Mouse (Mus musculus) right cerebral cortex, adult 2 months (tissue): ENCODE measurements around the gene Fam155a.

Experiments
- DNase-seq, 2 experiments: peaks; one replicate each; pipeline ENCODE4 v3.0.0; 2021 to 2022; ENCODE audit warnings: low spot score in 2 of 2

Gene Fam155a

DNA sequence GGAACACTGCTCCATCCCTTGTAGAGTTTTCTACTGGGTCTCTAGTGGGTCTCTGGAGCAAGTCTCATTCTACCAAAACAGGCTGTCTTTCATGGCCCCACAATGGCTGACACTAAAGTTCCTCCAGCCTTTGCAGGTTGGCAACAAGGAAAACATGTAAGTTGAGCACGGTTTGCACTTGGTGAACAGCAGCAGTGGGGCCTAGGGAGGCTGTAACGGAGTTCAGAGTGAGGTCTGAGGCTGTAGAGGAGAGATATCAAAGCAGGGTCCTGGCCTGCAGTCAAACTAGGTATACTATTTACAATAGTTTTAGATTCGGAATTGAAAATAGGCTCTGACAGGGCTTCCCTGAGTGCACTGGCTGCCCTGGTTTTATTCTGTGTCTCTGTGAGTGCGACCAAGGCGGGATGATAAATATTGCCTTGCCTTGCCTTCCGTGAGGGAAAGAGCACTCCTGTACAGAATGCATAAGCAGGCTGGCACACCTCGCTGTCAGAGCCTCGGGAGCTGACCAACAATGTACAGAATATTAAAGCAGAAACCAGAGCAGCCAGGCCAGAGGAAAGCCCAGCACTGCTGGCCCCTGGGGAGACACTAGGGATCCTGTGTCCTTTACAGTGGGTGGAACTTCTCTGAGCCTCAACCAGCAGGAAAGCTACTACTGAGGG, 277.3 kb downstream of the Fam155a start:
- DNase-seq: no peak

DNA sequence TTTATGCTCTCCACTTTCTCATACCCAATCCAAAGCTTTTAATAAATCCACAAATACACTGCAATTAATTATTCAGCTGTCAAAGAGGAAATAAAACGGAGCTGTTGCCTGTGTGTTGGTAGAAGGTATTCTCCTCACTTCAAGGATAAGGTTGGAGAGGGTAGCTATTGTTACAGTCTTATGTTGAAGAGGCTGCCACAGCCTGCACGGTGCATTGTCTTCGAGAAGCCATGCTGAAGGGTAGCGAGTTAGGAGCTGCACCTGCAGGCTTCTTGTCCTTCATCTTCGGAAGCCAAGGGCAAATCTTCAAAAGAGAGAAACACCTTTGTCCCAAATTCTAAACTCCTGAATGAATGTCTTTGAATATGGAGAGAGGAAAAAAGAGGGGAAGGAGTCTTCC, 288.4 kb downstream of the Fam155a start:
- no peak for DNase-seq

DNA sequence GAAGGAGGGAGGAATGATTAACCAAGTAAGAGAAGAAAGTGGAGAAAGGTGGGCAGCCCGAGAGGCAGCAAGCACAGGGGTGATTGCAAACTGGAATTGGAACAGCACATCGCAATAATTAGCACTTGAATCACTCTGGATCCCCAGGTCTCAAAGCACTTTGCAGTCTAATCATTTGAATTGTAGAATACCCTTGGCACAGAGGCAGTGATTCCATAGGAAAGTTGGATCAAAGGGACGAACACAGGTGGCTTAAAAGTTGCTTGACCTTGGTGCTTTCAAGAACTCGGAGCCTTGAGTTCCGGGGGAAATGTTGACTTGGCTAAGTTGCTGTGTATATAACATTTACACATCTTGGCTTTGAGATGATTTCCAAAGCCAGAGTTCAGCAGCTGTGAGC, 299.7 kb downstream of the Fam155a start:
- DNase-seq: no peak

DNA sequence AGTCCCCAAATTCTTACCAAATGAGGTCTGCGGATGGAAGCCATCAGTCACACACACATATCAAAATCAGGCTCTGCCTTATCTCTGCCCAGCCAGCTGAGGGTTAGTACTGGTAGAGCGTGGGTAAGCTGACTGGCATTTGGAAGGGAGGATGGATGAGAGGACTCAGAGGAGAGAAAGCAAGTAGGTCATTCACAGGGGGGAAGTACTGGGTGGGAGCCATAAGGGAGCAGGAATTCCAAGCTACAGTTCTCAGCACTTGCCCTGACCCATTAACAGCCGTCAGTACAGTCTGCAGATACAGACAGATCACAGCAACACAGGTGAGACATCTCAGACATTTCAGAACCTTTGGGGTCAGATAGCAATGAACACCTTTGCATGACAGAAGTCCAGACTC, 300.8 kb downstream of the Fam155a start:
- DNase-seq: no peak

DNA sequence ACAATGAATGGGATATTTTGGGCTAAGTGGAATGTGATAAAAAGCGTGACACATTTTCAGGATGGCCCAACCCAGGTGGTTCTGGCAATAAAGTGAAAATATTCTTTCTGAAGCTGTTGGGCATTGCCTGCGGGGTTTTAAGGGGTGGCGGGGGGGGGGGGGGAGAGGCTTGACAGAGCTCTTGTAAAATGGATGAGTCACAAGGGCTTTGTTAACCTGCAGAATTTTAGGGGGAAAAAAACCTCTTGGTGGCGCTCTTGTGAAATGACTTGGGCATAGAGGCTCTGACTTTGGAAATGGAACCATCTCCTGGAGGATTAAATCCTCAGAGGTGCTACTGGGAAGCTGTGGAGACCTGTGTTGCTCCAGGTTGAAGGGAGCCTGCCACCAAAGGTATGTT, 309.9 kb downstream of the Fam155a start:
- DNase-seq: no peak

DNA sequence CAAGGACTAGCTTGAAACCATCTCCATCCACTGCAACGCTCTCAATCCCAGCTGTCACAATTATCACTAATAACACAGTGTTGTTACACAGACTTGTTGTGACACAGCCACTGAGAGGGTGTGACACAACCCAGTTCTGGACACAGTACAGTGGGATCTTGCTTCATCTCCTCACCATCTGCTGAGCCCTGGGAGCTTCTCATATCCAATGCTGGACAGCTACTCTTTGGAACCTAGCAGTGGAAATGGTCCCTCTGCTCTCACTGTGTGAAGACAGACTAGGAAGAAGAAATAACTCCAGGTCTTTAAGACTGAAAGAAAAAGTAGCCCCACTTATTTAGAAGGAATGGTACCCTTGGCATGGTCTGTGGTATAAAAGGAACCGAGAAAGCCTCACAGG, 310.3 kb downstream of the Fam155a start:
- DNase-seq: no peak

DNA sequence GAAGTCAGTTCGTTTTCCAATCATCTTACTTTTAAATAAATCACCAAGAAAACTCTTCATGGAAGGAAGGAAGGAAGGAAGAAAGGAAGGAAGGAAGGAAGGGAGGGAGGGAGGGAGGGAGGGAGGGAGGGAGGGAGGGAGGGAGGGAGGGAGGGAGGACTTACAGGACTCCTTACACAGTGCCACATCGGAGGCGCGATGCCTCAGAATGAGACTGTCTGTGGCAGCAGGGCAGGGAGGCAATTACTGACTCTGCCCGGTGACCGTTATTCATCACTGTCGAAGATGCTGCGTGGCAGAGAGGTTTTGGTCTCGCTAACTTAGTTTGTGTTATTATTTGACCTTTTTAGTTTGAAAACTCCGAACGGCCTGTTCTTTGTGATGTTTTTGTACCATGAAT, 312.3 kb downstream of the Fam155a start:
- no peak for DNase-seq

DNA sequence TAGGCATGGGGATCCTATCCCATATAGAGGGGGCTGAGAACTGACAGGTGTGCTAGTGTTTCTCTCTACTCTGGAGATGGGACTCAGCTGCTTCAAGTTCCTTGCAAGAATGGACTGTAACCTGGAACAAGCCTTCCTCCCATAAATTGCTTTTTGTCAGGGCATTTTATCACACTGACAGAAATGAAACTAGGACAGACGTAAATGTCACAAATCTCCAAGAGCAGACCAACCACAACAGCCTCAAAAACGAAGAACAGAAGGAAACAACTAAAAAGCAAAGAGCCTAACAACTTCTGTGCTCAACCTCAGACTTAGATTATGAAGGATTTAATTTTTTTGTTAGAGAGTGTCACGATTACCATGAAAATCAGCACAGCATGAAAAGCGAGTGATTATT, 315.8 kb downstream of the Fam155a start:
- DNase-seq: no peak

DNA sequence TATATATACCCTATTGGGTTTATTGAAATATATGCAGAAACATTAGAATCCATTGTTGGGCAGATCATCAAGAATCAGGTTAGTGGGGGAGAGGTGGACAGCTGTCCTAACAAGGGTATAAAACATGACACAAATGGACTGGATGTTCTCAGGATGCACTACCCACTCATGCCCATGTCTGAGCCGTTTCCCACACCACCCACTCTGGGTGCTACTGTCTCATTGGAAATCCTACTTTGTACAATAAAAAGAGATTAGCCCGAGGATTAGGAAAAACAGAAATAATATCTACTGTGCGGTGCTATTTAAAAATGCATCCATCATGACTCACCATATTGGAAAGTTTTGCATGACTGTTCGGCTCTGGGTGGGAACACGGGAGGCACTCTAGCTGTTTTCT, 317.2 kb downstream of the Fam155a start:
- DNase-seq: peak; percentile 23 to 50

DNA sequence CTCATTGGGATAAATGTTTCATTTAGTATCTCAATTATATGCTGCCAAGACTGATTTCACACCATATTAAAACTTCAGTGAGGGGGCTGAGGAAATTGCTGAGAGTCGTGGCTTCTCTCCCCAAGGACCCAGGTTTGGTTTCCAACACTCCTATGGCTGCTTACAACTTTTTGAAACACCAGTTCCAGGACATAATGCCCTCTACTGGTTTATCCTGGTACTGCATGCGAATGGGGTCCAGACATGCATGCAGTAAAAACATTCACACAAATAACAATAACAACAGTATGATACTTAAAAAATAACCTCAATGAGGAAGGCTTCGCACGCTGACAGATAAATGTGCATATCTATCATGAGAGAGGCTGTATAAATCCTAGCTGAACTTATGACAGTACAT, 319.4 kb downstream of the Fam155a start:
- no peak for DNase-seq

DNA sequence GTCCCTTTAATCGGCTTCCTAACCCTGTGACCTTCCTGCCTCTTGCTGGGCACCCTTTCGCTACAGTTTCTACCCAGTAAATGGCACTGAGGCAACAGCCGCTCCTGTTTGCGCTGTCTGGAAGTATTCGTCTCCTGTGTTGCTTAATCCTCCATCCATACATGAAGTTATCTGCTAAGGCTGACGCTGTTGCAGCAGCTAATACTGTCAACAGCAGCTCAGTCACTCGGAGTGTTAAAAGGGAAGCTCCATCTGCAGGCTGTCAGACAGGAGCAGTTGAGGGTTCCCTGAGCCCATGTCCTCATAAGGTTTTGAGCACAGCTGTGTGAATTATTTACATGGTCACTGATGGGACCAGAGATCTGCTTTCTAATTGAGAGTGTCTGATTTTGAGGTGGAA, 322.3 kb downstream of the Fam155a start:
- DNase-seq: no peak

DNA sequence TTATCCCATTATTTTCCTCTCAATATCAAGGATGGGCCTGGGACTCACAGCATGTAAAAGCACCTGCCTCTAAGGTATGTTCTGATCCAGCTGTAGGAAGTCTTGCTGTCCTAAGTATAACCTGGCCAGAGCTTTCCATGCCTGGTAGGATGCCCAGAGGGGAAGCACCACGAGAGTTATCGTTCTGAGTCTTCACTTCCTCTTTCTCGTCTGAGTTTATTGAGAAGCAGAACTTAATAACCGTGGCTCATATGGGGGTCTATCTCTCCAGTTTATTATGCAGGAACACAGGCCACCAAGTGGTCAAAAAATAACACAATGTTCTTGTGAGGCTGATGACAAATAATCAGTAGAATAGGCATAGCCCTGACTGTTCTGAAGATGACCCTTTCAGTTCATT, 333.1 kb downstream of the Fam155a start:
- DNase-seq: no peak

DNA sequence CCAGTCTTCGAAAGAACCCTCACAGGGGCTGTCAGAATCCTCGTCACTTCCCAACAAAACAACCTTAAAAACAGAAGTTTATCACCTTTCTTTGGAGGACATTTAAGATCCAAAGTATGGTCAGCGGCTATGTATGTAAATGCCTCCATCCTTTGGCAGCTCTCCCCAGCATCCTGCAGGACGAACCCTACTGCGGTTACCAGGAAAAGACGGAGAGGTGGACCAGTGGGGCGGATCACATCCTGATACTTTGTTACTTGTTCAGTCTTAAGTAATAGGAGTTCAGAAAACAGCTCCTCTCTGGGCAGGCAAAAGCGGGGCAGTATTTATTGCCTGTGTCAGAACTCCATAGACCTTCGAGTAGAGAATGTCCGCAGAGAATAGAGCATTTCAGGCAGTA, 335.5 kb downstream of the Fam155a start:
- no peak for DNase-seq

DNA sequence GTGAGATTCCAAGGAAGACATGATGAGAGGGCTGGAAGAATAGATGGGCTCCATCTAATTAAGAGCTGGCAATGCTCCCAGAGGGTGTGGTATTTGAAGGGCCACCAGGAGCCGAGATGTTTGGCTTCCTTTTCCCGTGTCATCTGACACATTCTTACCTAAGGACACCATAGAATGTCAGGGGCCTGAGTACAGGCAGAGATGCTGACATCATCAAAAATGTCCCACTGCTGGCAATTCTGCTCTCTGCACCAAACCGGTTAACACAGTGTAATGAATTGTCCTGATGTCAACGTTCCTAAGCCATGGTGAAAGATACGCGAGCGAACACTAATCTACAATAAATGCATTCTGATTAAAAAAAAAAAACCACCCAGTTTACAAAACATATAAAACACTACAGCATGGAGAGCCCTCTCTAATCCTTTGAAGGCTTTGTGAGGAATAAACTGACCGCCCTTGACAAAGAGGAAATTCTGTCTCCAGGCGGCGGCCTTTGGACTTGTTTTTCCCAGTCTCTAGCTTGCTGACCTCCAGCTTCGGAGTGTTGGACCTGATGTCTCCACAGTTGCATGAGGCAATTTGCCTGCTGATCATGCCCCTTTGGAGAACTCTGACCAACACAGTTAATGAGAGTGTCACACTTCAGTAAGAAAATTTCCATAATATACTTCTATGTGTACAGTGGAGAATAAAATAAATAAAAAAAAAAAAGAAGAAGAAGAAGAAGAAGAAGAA, 338.2 kb downstream of the Fam155a start:
- DNase-seq: no peak

DNA sequence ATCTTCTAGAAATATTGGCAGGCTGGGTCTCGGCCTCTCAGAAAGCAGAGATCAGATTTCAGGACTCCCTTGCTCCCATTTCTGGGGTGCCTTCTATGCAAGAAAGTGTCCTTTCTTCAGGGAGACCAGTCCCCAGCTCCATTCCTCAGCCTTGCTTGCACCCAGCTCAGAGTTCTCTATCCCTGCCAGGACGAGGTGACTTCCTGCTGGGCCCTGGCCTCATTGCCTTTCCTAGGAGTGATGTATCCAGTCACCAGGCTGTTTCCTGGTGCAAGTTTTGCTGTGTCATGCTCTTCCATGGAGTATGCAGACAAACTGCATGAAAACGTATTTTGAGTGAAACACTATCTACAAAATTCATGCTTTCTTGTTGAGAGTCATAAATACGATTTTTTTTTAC, 342.1 kb downstream of the Fam155a start:
- DNase-seq: no peak

DNA sequence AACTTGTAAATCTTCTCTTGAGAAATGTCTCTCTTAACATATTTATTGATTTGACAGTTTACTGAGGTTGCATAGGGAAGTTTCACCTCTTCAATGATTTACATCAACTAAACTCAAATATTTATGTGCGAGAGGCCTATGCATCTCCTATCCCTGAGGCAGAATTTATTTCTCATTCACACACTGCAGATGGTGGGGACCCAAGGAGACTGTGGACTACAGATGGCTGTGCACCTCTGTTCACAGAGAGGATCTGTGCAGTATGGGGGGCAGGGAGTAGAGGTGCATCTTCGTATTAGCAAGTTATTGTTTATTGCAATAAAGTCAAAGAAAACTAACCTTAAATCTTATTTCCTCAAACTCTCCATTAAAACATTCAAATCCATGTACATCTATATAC, 346.9 kb downstream of the Fam155a start:
- no peak for DNase-seq

DNA sequence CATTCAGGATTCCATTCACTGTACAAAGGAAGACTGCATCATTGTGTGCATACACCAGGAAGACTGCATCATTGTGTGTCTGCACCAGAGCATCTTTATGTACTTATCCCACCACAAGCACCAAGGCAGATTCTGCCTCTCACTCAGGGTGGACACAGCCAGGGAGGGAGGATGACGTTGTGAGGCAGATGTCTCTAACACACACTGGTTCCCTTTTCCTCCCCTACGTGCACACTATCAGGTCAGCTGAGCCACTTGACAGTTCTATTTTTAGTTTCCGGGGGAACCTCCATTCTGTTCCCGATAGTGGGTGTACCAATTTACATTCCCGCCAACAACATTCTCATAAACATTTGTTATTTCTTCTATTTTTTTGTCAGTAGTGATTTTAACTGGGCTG, 347.4 kb downstream of the Fam155a start:
- DNase-seq: no peak

DNA sequence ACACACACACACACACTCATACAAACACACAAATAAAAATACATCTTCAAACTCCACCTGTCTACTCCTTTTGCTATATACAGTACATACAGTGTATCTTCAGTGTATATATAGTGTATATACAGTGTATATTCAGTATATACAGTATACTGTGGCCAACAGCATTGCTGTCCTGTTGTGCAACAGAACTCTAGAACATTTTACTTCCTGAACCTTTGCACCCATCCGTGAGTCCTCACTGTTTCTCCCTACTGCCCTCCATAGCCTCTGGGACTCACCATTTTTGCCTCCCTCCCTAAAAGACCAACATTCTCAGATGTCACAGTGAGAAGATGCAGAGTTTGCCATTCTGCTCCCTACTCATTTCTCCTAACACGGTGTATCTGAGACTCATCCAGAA, 347.8 kb downstream of the Fam155a start:
- DNase-seq: no peak

DNA sequence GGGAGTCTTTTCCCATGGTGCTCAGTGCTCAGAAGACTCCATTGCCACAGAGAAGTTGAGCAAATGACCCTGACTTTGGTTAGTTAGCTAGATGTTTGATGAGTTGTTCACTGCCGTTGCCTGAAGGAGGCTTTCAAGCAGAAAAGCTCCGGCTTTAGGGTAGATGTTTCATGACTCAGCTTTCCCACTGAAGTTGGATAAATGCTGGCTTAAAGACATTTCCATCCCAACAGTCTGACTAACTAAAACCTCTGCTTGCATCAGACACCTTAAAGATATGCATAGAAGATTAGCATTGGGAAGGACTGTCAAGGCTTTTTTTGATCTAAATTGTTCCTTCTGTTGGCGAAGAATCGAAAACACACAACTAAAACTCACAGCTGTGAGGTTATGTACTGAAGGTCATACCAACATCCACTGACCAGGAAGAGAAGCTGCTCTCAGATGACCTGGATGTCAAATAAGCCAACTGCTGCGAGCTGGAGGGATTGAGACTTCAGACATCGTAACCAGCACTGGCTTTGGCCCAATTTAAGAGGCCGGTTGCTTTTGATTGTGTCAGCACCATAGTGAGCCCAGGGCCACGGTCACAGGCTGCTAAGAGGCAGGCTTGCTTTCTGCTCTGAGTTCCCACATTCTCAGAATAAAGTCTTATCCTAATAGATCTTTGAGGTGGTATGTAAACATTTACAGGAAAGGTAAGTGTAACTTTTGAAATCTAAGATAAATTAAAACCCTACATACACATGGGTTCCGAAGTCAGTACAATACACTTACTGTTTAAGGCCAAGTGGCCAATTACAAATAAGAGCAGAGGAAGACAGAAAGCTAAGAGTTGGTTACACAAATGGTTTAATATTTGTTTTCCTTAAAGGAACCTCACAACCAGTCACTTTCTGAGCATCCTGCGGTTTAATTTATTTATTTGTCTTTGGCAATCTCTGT, 351.8 kb downstream of the Fam155a start:
- no peak for DNase-seq

DNA sequence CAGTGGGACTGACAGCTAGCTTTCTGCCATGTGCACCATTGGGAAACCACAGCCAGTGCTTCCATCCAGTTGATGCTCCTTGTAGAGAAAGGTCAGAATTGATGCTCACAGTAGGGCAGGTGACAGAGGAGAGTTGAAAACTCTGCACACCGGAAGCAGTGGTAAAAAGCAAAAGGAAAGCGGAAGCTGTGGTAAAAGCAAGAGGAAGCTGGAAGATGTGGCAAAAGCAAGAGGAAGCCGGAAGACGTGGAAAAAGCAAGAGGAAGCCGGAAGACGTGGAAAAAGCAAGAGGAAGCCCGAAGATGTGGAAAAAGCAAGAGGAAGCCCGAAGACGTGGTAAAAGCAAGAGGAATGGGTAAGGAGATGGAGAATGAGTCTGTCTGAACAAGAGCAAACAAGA, 354.8 kb downstream of the Fam155a start:
- DNase-seq: no peak

DNA sequence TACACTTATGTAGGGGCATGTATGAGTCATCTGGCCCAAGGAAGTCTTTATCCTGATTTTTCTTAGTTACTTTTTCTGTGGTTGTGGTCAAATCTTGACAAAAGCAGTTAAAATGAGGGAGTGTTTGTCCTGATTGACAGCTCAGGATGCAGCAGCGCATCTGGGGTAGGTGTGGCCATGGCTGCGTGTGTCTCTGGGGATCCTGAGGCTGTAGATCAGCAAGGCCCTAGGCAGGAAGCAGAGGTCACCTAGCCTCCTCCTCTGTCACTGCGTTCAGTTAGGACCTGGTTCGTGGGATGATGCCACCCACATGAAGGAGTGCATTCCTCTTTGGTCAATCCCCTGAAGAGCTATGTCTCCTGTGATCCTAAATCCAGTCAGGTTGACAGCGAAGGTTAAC, 362.5 kb downstream of the Fam155a start:
- no peak for DNase-seq

DNA sequence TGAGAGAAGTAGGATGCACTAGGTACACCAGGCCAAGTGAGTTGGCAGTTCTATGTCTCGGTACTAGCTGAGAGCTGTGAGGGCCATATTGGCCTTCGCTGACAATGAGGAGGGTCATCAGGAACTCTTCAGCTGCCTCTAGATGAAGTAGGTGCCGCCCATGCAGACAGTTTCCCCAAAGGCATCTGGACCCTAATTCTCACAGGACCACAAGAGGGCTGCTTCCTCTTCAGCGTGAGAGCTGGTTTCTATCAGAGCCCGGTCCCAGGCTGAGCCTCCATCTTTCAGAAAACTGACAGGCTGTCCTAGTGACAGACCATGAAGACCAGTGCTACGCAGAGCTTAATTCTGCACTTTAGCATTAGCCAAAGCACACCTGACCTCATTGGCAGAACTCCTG, 364.8 kb downstream of the Fam155a start:
- DNase-seq: no peak

DNA sequence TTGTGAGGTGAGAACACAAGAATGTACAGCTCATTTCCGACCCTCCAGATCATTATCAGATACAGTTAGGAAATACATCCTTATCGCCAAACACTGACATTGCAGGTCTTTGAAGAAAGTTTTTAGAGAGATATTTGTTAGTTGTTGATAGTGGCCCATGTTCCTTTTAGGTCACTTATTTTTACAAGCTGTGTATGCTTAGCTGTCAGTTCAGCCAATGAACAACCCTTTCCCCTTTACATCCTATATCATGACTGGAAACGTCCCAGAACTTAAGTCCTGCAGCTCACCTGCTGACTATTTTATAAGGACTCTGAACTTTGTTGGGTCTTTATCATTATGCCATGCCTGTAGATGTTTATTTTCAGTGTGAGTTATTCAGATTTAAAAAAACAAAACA, 366.3 kb downstream of the Fam155a start:
- DNase-seq: no peak
